Mouse (Mus musculus): ENCODE data around the gene Dis3l2. TPM values are rescaled to one million over a fixed set of nuclear protein-coding genes. Genes with fewer than 3 reads are reported as not detected.

The Dis3l2 gene
- total RNA-seq, 2 experiments from 2014 or later: 22.8 to 33.2 TPM

GRCm38 (mm10) chr1:87001365-87001764 lies 297.8 kb downstream of the Dis3l2 start:
- ATAC-seq (replicated peaks; ENCODE audit: low FRiP score, low TSS enrichment, poor library complexity, severe bottlenecking): no peak

GRCm38 (mm10) chr1:87002545-87003168 lies 299.0 kb downstream of the Dis3l2 start:
- no peak for ATAC-seq (replicated peaks; ENCODE audit: low FRiP score, low TSS enrichment, poor library complexity, severe bottlenecking)

GRCm38 (mm10) chr1:87003169-87003552 lies 299.6 kb downstream of the Dis3l2 start:
- ATAC-seq (replicated peaks; ENCODE audit: low FRiP score, low TSS enrichment, poor library complexity, severe bottlenecking): no peak

- ATAC-seq (replicated peaks; ENCODE audit: low FRiP score, low TSS enrichment, poor library complexity, severe bottlenecking): no peak
Observed at GRCm38 (mm10) chr1:87006425-87006824, 302.8 kb downstream of the Dis3l2 start.

- ATAC-seq (replicated peaks; ENCODE audit: low FRiP score, low TSS enrichment, poor library complexity, severe bottlenecking): no peak
Observed at GRCm38 (mm10) chr1:87008211-87008610, 304.6 kb downstream of the Dis3l2 start.

- ATAC-seq (replicated peaks; ENCODE audit: low FRiP score, low TSS enrichment, poor library complexity, severe bottlenecking): no peak
Observed at GRCm38 (mm10) chr1:87009156-87009555, 305.5 kb downstream of the Dis3l2 start.

- no peak for ATAC-seq (replicated peaks; ENCODE audit: low FRiP score, low TSS enrichment, poor library complexity, severe bottlenecking)
Observed at GRCm38 (mm10) chr1:87010629-87011330, 307.2 kb downstream of the Dis3l2 start.

GRCm38 (mm10) chr1:87011718-87012117 lies 308.1 kb downstream of the Dis3l2 start:
- no peak for ATAC-seq (replicated peaks; ENCODE audit: low FRiP score, low TSS enrichment, poor library complexity, severe bottlenecking)

GRCm38 (mm10) chr1:87012606-87013005 lies 309.0 kb downstream of the Dis3l2 start:
- no peak for ATAC-seq (replicated peaks; ENCODE audit: low FRiP score, low TSS enrichment, poor library complexity, severe bottlenecking)

GRCm38 (mm10) chr1:87020714-87021113 lies 317.1 kb downstream of the Dis3l2 start:
- no peak for ATAC-seq (replicated peaks; ENCODE audit: low FRiP score, low TSS enrichment, poor library complexity, severe bottlenecking)

GRCm38 (mm10) chr1:87021584-87021983 lies 318.0 kb downstream of the Dis3l2 start:
- ATAC-seq (replicated peaks; ENCODE audit: low FRiP score, low TSS enrichment, poor library complexity, severe bottlenecking): peak; percentile 63; the same call in 1 of the 2 replicates

- no peak for ATAC-seq (replicated peaks; ENCODE audit: low FRiP score, low TSS enrichment, poor library complexity, severe bottlenecking)
Observed at GRCm38 (mm10) chr1:87023291-87024170, 319.9 kb downstream of the Dis3l2 start.

- ATAC-seq (replicated peaks; ENCODE audit: low FRiP score, low TSS enrichment, poor library complexity, severe bottlenecking): no peak
Observed at GRCm38 (mm10) chr1:87025021-87025420, 321.4 kb downstream of the Dis3l2 start.

GRCm38 (mm10) chr1:87028786-87029185 lies 325.2 kb downstream of the Dis3l2 start:
- 0 out of 2 replicates have a peak, but pooled peaks have one; percentile 26 for ATAC-seq (replicated peaks; ENCODE audit: low FRiP score, low TSS enrichment, poor library complexity, severe bottlenecking)

GRCm38 (mm10) chr1:87030652-87031051 lies 327.0 kb downstream of the Dis3l2 start:
- no peak for ATAC-seq (replicated peaks; ENCODE audit: low FRiP score, low TSS enrichment, poor library complexity, severe bottlenecking)

- ATAC-seq (replicated peaks; ENCODE audit: low FRiP score, low TSS enrichment, poor library complexity, severe bottlenecking): no peak
Observed at GRCm38 (mm10) chr1:87032466-87032865, 328.9 kb downstream of the Dis3l2 start.

- no peak for ATAC-seq (replicated peaks; ENCODE audit: low FRiP score, low TSS enrichment, poor library complexity, severe bottlenecking)
Observed at GRCm38 (mm10) chr1:87035532-87036161, 332.0 kb downstream of the Dis3l2 start.

- ATAC-seq (replicated peaks; ENCODE audit: low FRiP score, low TSS enrichment, poor library complexity, severe bottlenecking): no peak
Observed at GRCm38 (mm10) chr1:87036334-87036733, 332.7 kb downstream of the Dis3l2 start.

- ATAC-seq (replicated peaks; ENCODE audit: low FRiP score, low TSS enrichment, poor library complexity, severe bottlenecking): no peak
Observed at GRCm38 (mm10) chr1:87038477-87039070, 335.0 kb downstream of the Dis3l2 start.

Measured in megakaryocyte-erythroid progenitor cell, adult 5-6 weeks (primary cell).